Mouse (Mus musculus) liver, embryonic 16.5 days (tissue): ENCODE measurements around the gene Rsc1a1. TPM values are rescaled to one million over a fixed set of nuclear protein-coding genes. Genes with fewer than 3 reads are reported as not detected.

Experiments
- ATAC-seq: fragments of 200-750 bp; cut with Nextera tagmentation; 2 replicates; pipeline ENCODE4 v1.8.0; 2017; ENCODE audit warnings: low read depth, mild to moderate bottlenecking, moderate number of reproducible peaks, moderate library complexity
- H3K27ac ChIP-seq: fragments of 300-500 bp; sonication (generic); 2 replicates; pipeline ENCODE4 v1.5.1; 2014; ENCODE audit warnings: mild to moderate bottlenecking, low read length
- H3K27me3 ChIP-seq: fragments of 300-500 bp; sonication (generic); 2 replicates; pipeline ENCODE4 v1.6.1; 2014; ENCODE audit warnings: low read depth, low read length, mixed read lengths; ENCODE audit not compliant: control insufficient read depth, insufficient read depth
- H3K36me3 ChIP-seq: fragments of 300-500 bp; sonication (generic); 2 replicates; pipeline ENCODE4 v1.6.1; 2014; ENCODE audit warnings: mild to moderate bottlenecking; ENCODE audit not compliant: control insufficient read depth, insufficient read depth
- H3K4me1 ChIP-seq: fragments of 300-500 bp; sonication (generic); 2 replicates; pipeline ENCODE4 v1.6.1; 2014; ENCODE audit warnings: low read depth, low read length, mixed read lengths; ENCODE audit not compliant: control insufficient read depth
- H3K4me2 ChIP-seq: fragments of 300-500 bp; sonication (generic); 2 replicates; pipeline ENCODE4 v1.6.1; 2014; ENCODE audit warnings: low read depth, low read length, mixed read lengths
- H3K4me3 ChIP-seq: fragments of 300-500 bp; sonication (generic); 2 replicates; pipeline ENCODE4 v1.5.1; 2014; ENCODE audit warnings: low read depth, mild to moderate bottlenecking, low read length
- H3K9ac ChIP-seq: fragments of 300-500 bp; sonication (generic); 2 replicates; pipeline ENCODE4 v1.6.1; 2014; ENCODE audit warnings: low read depth, low read length
- H3K9me3 ChIP-seq: fragments of 300-500 bp; sonication (generic); replicated peaks from 2 replicates; pipeline ENCODE4 v1.6.1; 2016; ENCODE audit warnings: low read length; ENCODE audit not compliant: control insufficient read depth
- WGBS: fragments of 180-500 bp; shearing (Covaris S2); extraction: QIAGEN DNeasy Blood & Tissue Kit; methylation state at CpG from one replicate; pipeline ENCODE4 v1.1.7; 2014; ENCODE audit not compliant: insufficient replicate concordance; 5-methylcytosine and 5-hydroxymethylcytosine counted together
- polyA plus RNA-seq: library from polyadenylated mRNA; unstranded; fragments of >200 nt; fragmentation: Nextera tagmentation; extraction: Ambion mirVana; gene quantifications from 2 replicates; pipeline ENCODE4 v1.2.1, GENCODE M21; 2015

Gene Rsc1a1
- polyA plus RNA-seq, 1 experiment from 2014 or later: not detected

GRCm38 (mm10) chr4:141641961-141642811 is 43.2 kb downstream of the Rsc1a1 start:
- ATAC-seq: no peak
- Histone ChIP-seq H3K4me3 (no peak overlapping the region), H3K4me1 (no peaks in the 10 kb centered on the region; the same call in 1 of the 2 replicates), H3K36me3 (peaks cover 3% of the 10 kb centered on the region; the same call in 1 of the 2 replicates), H3K9ac (no peak overlapping the region), H3K9me3 (no peaks in the 10 kb centered on the region), H3K27ac (no peak overlapping the region), H3K27me3 (no peaks in the 10 kb centered on the region), H3K4me2 (no peak overlapping the region)
- 81% methylated on average over 25 of the region's 25 CpGs for WGBS

GRCm38 (mm10) chr4:141641353-141641771 is 44.0 kb downstream of the Rsc1a1 start:
- no peaks in the 10 kb centered on the region for H3K9me3 ChIP-seq
- H3K27ac ChIP-seq: no peak overlapping the region
- 82% methylated on average over 7 of the region's 7 CpGs for WGBS
- no peak overlapping the region for H3K4me3 ChIP-seq
- H3K9ac ChIP-seq: no peak overlapping the region
- H3K4me2 ChIP-seq: no peak overlapping the region
- H3K36me3 ChIP-seq: peaks cover 3% of the 10 kb centered on the region; the same call in 1 of the 2 replicates
- H3K4me1 ChIP-seq: no peaks in the 10 kb centered on the region; the same call in 1 of the 2 replicates
- ATAC-seq: no peak
- no peaks in the 10 kb centered on the region for H3K27me3 ChIP-seq

GRCm38 (mm10) chr4:141639474-141639873 is 45.9 kb downstream of the Rsc1a1 start:
- no peak overlapping the region for H3K9ac ChIP-seq
- no peaks in the 10 kb centered on the region; the same call in 1 of the 2 replicates for H3K4me1 ChIP-seq
- no peak overlapping the region for H3K4me2 ChIP-seq
- H3K9me3 ChIP-seq: no peaks in the 10 kb centered on the region
- WGBS: 65% methylated on average over 11 of the region's 11 CpGs
- H3K4me3 ChIP-seq: no peak overlapping the region
- H3K27me3 ChIP-seq: no peaks in the 10 kb centered on the region
- H3K36me3 ChIP-seq: peaks cover 3% of the 10 kb centered on the region; the same call in 1 of the 2 replicates
- no peak overlapping the region for H3K27ac ChIP-seq
- ATAC-seq: no peak

- Histone ChIP-seq H3K4me2 (no peak overlapping the region), H3K27me3 (no peaks in the 10 kb centered on the region), H3K4me1 (no peaks in the 10 kb centered on the region), H3K4me3 (no peak overlapping the region), H3K9ac (no peak overlapping the region), H3K36me3 (peaks cover 10% of the 10 kb centered on the region), H3K27ac (no peak overlapping the region), H3K9me3 (no peaks in the 10 kb centered on the region)
- 94% methylated on average over 5 of the region's 5 CpGs for WGBS
- ATAC-seq: no peak
Measured at GRCm38 (mm10) chr4:141636693-141637092, 48.7 kb downstream of the Rsc1a1 start.

- ATAC-seq: no peak
- Histone ChIP-seq H3K9me3 (no peaks in the 10 kb centered on the region), H3K27ac (no peak overlapping the region), H3K27me3 (no peaks in the 10 kb centered on the region), H3K4me3 (no peak overlapping the region), H3K4me1 (no peaks in the 10 kb centered on the region), H3K4me2 (no peak overlapping the region), H3K36me3 (peaks cover 9% of the 10 kb centered on the region), H3K9ac (no peak overlapping the region)
- WGBS: 85% methylated on average over 9 of the region's 9 CpGs
Measured at GRCm38 (mm10) chr4:141635991-141636390, 49.4 kb downstream of the Rsc1a1 start.

Other genes with a start within 250 kb of the Rsc1a1 start
- not detected in 2 replicates for gene Srarp, start 249.5 kb downstream of the Rsc1a1 start, polyA plus RNA-seq
- 6.6 and 7.9 TPM in 2 replicates for gene Zbtb17, start 240.9 kb downstream of the Rsc1a1 start, polyA plus RNA-seq
- 2.9 and 3.3 TPM in 2 replicates for gene Spen, start 147.0 kb downstream of the Rsc1a1 start, polyA plus RNA-seq
- gene Fblim1, start 79.5 kb downstream of the Rsc1a1 start, polyA plus RNA-seq: 1.5 and 2.3 TPM in 2 replicates
- gene Tmem82, start 67.0 kb downstream of the Rsc1a1 start, polyA plus RNA-seq: 4.5 and 5.3 TPM in 2 replicates
- gene Slc25a34, start 61.8 kb downstream of the Rsc1a1 start, polyA plus RNA-seq: 0.08 and 0.14 TPM in 2 replicates
- 1.0 and 1.5 TPM in 2 replicates for gene Plekhm2, start 20.7 kb downstream of the Rsc1a1 start, polyA plus RNA-seq
- 13.9 and 14.5 TPM in 2 replicates for gene Ddi2, start 37.8 kb upstream of the Rsc1a1 start, polyA plus RNA-seq
- 25.9 and 28.3 TPM in 2 replicates for gene Agmat, start 61.1 kb upstream of the Rsc1a1 start, polyA plus RNA-seq
- 2.5 and 2.6 TPM in 2 replicates for gene Dnajc16, start 105.3 kb upstream of the Rsc1a1 start, polyA plus RNA-seq
- 9.5 and 10.4 TPM in 2 replicates for gene Casp9, start 108.0 kb upstream of the Rsc1a1 start, polyA plus RNA-seq
- 1.8 and 13.9 TPM in 2 replicates for gene Cela2a, start 140.6 kb upstream of the Rsc1a1 start, polyA plus RNA-seq
- not detected in 2 replicates for gene Ctrc, start 160.8 kb upstream of the Rsc1a1 start, polyA plus RNA-seq
- 36.2 and 38.5 TPM in 2 replicates for gene Efhd2, start 189.3 kb upstream of the Rsc1a1 start, polyA plus RNA-seq